Mouse (Mus musculus) cerebellum, postnatal 10 days (tissue): ENCODE results near the gene Unc79.

ENCODE experiments used
- DNase-seq, 2 experiments: peaks; one replicate each; pipeline ENCODE4 v3.0.0; 2021; ENCODE audit warnings: mixed read lengths in 2 of 2

Unc79 gene

DNA sequence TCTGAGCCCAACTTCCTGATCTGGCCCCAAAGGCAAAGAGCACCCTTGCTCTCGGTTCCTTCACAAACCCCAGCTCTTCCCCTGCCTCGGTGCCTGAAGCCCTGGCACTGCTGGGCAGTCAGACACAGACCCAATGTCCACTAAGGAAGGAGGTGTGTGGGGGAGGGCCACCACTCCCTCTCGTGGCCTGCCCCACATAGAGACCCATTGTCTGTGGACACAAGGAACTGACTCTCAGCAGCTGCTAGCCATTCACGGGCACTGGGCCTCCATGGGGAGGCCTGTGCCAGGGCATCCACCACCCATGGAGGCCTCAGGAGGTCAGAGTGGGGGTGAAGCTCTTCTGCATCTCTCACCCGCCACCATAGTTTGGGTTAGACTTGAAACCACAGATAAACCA is 262.4 kb downstream of the Unc79 start:
- no peak for DNase-seq

DNA sequence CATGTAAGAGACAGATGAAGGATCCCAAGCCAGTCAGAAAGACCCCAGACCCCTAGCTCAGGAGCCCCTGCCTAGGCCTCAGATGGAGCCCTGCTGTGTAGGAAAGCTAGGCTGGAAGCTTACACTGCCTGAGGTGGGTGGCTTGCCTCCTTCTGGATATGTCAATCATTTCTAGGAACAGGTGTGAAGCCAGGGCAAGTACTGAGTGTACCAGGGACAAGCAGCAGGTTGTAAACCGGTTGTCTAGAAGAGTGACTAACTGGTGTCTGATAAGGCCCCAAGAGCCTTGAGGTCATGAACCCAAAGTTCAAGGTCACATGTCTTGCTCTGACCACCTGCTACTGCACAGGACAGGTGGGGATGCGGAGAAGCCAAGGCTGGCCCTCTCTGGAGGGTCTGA is 264.9 kb downstream of the Unc79 start:
- no peak for DNase-seq

DNA sequence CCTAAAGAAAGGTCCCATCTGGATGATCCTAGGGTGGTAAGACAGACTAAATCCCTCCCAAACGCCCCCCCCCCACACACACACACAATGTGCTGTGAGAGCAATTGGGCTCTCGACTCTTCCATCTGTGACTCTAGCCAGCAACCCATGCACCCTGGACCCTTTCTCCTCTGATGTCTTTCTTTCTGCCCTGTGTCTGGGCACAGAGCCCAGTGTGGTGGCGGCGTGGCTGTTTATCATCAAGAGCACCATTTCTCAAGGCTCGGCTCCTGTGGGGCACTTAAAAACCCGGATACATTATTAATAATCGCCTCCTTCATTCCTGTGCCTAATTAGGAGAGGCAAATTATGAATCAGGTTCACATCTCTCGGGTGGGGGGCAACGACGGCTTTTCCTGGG is 265.6 kb downstream of the Unc79 start:
- peak; percentile 73 to 82 for DNase-seq

DNA sequence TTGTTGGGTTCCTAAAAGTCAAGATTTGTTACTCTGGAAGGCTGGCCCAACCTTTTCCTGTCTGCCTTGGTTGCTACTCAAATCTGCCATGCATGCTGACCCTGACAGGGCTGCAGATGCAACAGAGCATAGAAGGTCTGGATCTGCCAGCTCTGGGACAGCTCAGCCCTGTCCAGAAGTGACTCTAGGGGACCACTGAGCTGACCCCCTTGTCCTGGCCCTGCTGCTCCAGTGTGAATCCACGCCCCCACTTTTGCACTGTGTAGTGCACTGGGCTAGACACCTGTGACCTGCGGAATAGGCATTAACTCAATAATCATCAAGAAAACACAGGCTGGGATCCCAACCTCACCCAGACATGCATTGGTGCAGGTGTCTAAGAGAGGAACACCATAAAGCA is 266.1 kb downstream of the Unc79 start:
- no peak for DNase-seq

DNA sequence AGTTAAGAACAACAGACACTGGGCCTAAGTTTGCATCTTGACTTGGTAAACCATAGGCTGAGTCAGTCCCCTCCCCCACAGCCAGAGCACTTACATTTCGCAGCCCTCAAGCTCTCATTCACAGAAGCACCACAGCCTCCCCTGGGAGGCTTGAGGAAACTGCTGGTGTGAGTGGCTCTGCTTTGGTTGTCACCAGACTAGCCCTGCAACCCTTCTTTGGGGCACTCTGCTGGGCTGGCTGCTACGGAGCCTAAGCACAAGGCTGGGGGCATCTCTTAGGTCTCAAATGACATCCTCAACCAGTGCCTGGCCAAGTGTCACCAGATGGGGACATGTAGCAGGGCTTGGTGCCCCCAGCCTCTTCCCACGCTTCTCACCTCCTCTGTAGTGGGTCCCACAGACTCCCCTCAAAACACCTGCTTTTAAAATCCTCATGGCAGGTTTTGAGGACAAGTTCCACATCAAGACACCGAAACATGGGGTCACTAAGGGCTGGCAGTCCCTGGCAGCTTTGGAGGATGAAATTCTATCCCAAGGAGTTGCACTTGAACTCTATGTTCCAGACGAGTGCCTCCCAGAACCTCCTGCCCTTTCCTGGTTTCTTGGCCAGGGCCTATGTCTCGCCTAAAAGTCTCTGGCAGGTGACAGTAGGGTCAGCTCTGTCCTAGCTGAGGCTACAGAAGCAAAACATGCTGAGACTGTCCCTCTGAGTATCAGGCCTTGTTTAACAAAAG is 267.4 kb downstream of the Unc79 start:
- DNase-seq: no peak

DNA sequence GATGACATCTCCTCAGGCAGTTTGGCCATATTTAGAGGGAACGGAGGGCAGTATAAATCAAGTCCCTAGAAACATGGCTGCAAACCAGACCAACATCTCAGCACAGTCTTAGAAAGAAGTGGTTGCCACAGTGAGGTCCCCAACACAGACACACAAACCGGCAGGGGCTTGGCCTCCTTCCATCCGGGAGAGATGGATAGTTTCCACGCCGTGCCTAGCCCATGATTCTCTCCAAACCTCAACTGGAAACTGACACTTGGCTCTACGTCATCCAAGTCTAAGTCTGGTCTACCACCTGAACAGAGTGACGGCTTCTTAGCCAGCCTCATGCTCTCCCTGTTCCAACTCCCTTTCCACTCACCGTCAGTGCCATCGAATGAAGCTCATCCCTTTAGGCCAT is 275.0 kb downstream of the Unc79 start:
- DNase-seq: peak; percentile 51 to 66

DNA sequence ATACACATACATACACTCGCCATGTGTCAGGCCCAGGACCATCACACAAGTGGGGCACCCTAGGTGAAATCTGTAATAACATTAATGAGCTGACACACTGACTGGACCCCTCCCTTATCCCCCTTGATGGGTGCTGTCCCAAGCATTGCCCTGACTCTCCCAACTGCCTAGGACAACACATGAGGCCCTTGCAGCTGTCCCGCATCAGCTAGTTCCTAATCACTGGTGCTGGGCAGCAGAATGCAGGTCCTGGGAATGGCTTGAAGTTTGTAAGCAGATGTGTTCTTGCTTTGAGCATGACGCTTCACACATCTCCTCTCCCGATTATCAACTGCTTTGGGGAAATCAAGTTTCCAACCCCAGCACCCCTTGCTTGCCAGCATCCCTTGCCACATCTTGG is 277.5 kb downstream of the Unc79 start:
- no peak for DNase-seq

DNA sequence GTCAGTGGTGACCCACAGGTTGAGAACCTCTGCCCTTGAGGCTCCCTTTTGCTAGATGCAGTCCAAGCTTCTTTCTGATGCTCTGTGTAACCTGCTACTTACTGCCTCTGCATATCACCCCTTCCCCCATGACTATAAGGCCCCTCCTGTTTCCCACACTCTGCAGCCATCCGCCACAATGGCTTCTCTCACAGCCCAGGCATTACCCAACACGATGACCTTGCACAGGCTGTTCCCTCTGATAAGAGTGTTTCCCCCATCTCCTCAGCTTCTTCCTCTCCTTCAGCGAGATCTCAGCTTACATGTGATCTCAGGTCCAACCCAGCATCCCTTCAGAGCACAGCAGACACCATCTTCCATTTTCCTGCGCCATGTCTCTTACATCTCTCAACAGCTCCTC is 280.4 kb downstream of the Unc79 start:
- DNase-seq: no peak
